8 mouse cellular contexts compared by ENCODE assay signal in the genomic region with DNA sequence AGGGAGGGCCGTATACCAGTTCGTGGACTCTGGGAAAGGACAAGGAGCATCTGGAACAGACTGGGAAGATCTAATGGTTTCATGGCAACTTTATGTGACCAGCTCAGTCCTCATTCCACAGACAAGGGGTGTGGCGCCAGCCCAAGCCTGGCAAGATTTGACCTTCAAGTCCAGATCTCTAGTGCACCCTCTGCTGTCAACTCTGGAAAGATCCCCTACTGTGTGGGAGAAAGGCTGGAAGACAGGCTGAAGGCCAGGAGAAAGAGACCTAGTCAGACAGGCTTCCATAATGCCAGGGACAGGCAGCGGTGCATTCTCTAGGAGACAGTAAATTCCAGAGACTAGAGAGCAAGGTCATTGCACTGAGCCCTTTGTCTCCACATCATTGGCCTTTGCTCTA. TPM values are rescaled to one million over a fixed set of nuclear protein-coding genes. Genes with fewer than 3 reads are reported as not detected.
DNase-seq lines count a peak whose midpoint lies in the region; ATAC-seq lines count a peak whose summit lies in the region.
"Had no signal": no experiment of that assay in that cellular context is flagged by ENCODE, and none has a peak within 500 bp of the region (broad histone marks: within the 10 kb centered on the region; RNA-seq: fewer than 3 reads in every experiment).

No protein-coding gene starts in this region.

- DNase-seq in spleen, postnatal 10 days (ENCODE audit: low spot score in 2 of 2), result peak; percentile 34 to 42
- no peak for DNase-seq in spleen, adult 18-20 months
- DNase-seq in gastrocnemius, postnatal 25 days, result peak; percentile 29
- no peak for DNase-seq in left cerebral cortex, postnatal 10 days (ENCODE audit: extremely low spot score in 1 of 2, low spot score in 2 of 2)
- DNase-seq in urinary bladder, postnatal 10 days (ENCODE audit: low spot score), result no peak

- H3K27ac ChIP-seq in kidney, embryonic 16.5 days (ENCODE audit: low read length), result no peak overlapping the region
- H3K27ac ChIP-seq in midbrain, embryonic 13.5 days, result no peak overlapping the region

- peaks cover 9% of the 10 kb centered on the region; the same call in 1 of the 2 replicates for H3K27me3 ChIP-seq in kidney, embryonic 16.5 days (ENCODE audit: insufficient read depth, low read length)
- peaks cover 51% of the 10 kb centered on the region for H3K27me3 ChIP-seq in midbrain, embryonic 13.5 days

- no peaks in the 10 kb centered on the region for H3K36me3 ChIP-seq in kidney, embryonic 16.5 days (ENCODE audit: insufficient read depth, low read length)
- no peaks in the 10 kb centered on the region for H3K36me3 ChIP-seq in midbrain, embryonic 13.5 days
- H3K36me3 ChIP-seq: hindbrain, embryonic 10.5 days had no signal

- H3K4me1 ChIP-seq in kidney, embryonic 16.5 days (ENCODE audit: insufficient read depth, low read length), result peaks cover 18% of the 10 kb centered on the region
- H3K4me1 ChIP-seq in midbrain, embryonic 13.5 days (replicated peaks), result peaks cover 22% of the 10 kb centered on the region

- no peak overlapping the region for H3K9ac ChIP-seq in kidney, embryonic 16.5 days (replicated peaks; ENCODE audit: low read length)
- no peak overlapping the region for H3K9ac ChIP-seq in midbrain, embryonic 13.5 days (replicated peaks)

- peak overlapping the region; percentile 100; the same call in 1 of the 2 replicates for H3K4me2 ChIP-seq in kidney, embryonic 16.5 days (replicated peaks; ENCODE audit: low read depth, low read length)
- H3K4me2 ChIP-seq in midbrain, embryonic 13.5 days (replicated peaks), result no peak overlapping the region

- no peak for ATAC-seq in kidney, embryonic 16.5 days (ENCODE audit: low FRiP score, low TSS enrichment)
- no peak for ATAC-seq in midbrain, embryonic 13.5 days

- 92% methylated on average over 4 of the region's 4 CpGs for WGBS in kidney, embryonic 16.5 days
- 90% methylated on average over 4 of the region's 4 CpGs for WGBS in midbrain, embryonic 13.5 days

- intact Hi-C loops in left cerebral cortex, postnatal 10 days (cut with DNase I), result no loop called here

- H3K9me3 ChIP-seq in kidney, embryonic 16.5 days (ENCODE audit: low read length), result no peaks in the 10 kb centered on the region
- no peaks in the 10 kb centered on the region for H3K9me3 ChIP-seq in midbrain, embryonic 13.5 days
- H3K9me3 ChIP-seq: hindbrain, embryonic 10.5 days had no signal

- H3K4me3 ChIP-seq in kidney, embryonic 16.5 days (ENCODE audit: low read length), result no peak overlapping the region
- no peak overlapping the region for H3K4me3 ChIP-seq in midbrain, embryonic 13.5 days (replicated peaks)

RNA-seq across cellular contexts. Expression of a gene that starts 2.2 kb away (rescaled TPM):
- 10 to 100 TPM; 15.0 to 32.1 TPM for total RNA-seq in gastrocnemius, postnatal 25 days (2021)
- 10.6 and 13.1 TPM in 2 replicates for polyA plus RNA-seq in kidney, embryonic 16.5 days (2015; fragmentation: Nextera tagmentation; extraction: Ambion mirVana)
- 0.37 and 0.92 TPM in 2 replicates for polyA plus RNA-seq in midbrain, embryonic 13.5 days (2015; fragmentation: Nextera tagmentation; extraction: Ambion mirVana)
- 1 to 10 TPM; 7.0 to 9.0 TPM for total RNA-seq in left cerebral cortex, postnatal 10 days (2021)

Comparison
In these comparisons a context has a peak if more than half of its experiments do, and no peak if none do; other contexts are left out.
1. DNase-seq: peak in spleen, postnatal 10 days (2 of 2) and gastrocnemius, postnatal 25 days (single experiment); none in spleen, adult 18-20 months (0 of 2), left cerebral cortex, postnatal 10 days (0 of 2) and urinary bladder, postnatal 10 days (single experiment).